Mouse (Mus musculus): ENCODE results near the gene Spryd3. TPM values are rescaled to one million over a fixed set of nuclear protein-coding genes. Genes with fewer than 3 reads are reported as not detected.

Spryd3 gene
- total and polyA plus RNA-seq, 3 experiments, result 29.3 to 35.4 TPM; not detected in 1

DNA sequence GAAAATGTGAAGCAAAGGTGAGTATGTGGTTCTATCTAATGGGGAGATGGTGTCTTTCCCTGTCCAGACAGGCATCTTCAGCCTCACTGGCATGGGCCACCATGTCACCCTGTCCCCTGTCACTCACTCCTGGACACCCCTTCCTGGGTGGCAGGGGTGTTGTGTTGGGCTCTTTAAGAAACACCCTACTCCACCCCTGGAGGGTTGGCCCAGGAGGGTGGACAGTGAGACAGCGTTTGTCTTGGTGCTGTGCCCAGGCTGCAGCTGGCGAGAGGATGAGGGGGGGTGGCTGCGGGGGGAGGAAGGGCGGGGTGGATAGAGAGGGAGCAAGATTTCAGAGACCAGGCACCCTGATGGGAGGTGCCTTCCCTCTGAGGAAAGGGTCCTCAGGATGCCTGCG, 30.7 kb downstream of the Spryd3 start:
- Histone ChIP-seq H3K9me3 (replicated peaks; ENCODE audit: insufficient read depth, low read length) (no peaks in the 10 kb centered on the region), H3K79me2 (ENCODE audit: control insufficient read depth, insufficient read depth, low read length, poor library complexity) (no peaks in the 10 kb centered on the region), H3K9ac (ENCODE audit: control insufficient read depth, low read depth, low read length, poor library complexity, severe bottlenecking) (no peak overlapping the region), H3K27ac (ENCODE audit: control insufficient read depth, low read depth, low read length) (no peak overlapping the region), H3K36me3 (ENCODE audit: control insufficient read depth in 1 of 2, insufficient read depth in 2 of 2, low read length in 2 of 2) (peaks cover 0 to 11% of the 10 kb centered on the region in 2 experiments; a peak in 2 of 4 replicates), H3K27me3 (ENCODE audit: control insufficient read depth in 1 of 2, insufficient read depth in 2 of 2, low read length in 2 of 2) (no peaks in the 10 kb centered on the region), H3K4me1 (ENCODE audit: control insufficient read depth in 1 of 2, insufficient read depth in 2 of 2, low read length in 2 of 2) (peaks cover 19 to 29% of the 10 kb centered on the region in 2 experiments), H3K4me3 (ENCODE audit: control insufficient read depth in 1 of 2, insufficient read depth in 1 of 2, low read depth in 2 of 2, low read length in 2 of 2) (no peak overlapping the region)
- DNase-seq (ENCODE audit: low read depth, low spot score), result no peak
- TF ChIP-seq GATA1 (IDR thresholded peaks at IDR 0.05; ENCODE audit: low read depth, low read length), result no peak
- TF ChIP-seq POLR2AphosphoS2 (IDR thresholded peaks at IDR 0.05; ENCODE audit: low read length), result no peak
- TF ChIP-seq BHLHE40 (IDR thresholded peaks at IDR 0.05; ENCODE audit: borderline replicate concordance, low read depth, low read length), result no peak
- TF ChIP-seq CTCF (IDR thresholded peaks at IDR 0.05 in 2 of 3, conservative IDR thresholded peaks at IDR 0.05 in 1 of 3; ENCODE audit: control insufficient read depth in 1 of 3, insufficient read depth in 1 of 3, low read depth in 2 of 3, low read length in 3 of 3, poor library complexity in 1 of 3, severe bottlenecking in 1 of 3), result no peak
- TF ChIP-seq MAFK (IDR thresholded peaks at IDR 0.05; ENCODE audit: borderline replicate concordance, low read depth, low read length), result no peak
- no peak for TF ChIP-seq ZKSCAN1 (IDR thresholded peaks at IDR 0.05; ENCODE audit: low read depth, low read length)
- TF ChIP-seq POLR2A (IDR thresholded peaks at IDR 0.05; ENCODE audit: control insufficient read depth in 1 of 2, insufficient read depth in 1 of 2, low read depth in 1 of 2, low read length in 2 of 2, poor library complexity in 1 of 2), result no peak
- no peak for TF ChIP-seq EP300 (IDR thresholded peaks at IDR 0.05; ENCODE audit: low read depth in 1 of 2, low read length in 2 of 2)
- no peak for TF ChIP-seq TBP (IDR thresholded peaks at IDR 0.05; ENCODE audit: low read depth, low read length)
- no peak for TF ChIP-seq JUND (IDR thresholded peaks at IDR 0.05; ENCODE audit: low read depth, low read length)
- TF ChIP-seq POLR2AphosphoS5 (IDR thresholded peaks at IDR 0.05; ENCODE audit: borderline replicate concordance, low read depth, low read length), result no peak
- no peak for TF ChIP-seq USF1 (IDR thresholded peaks at IDR 0.05; ENCODE audit: low read depth, low read length)
- no peak for TF ChIP-seq MYB (IDR thresholded peaks at IDR 0.05; ENCODE audit: low read depth, low read length)
- no peak for TF ChIP-seq ELF1 (IDR thresholded peaks at IDR 0.05; ENCODE audit: low read depth, low read length)
- TF ChIP-seq MAX (IDR thresholded peaks at IDR 0.05; ENCODE audit: low read length), result no peak
- no peak for TF ChIP-seq ZC3H11A (IDR thresholded peaks at IDR 0.05; ENCODE audit: low read depth, low read length)
- no peak for TF ChIP-seq KAT2A (conservative IDR thresholded peaks at IDR 0.05; ENCODE audit: low read depth, low read length)
- TF ChIP-seq RCOR1 (IDR thresholded peaks at IDR 0.05; ENCODE audit: low read depth, low read length), result no peak
- no peak for TF ChIP-seq E2F4 (IDR thresholded peaks at IDR 0.05; ENCODE audit: borderline replicate concordance, low read depth, low read length)

GRCm38 (mm10) chr15:102103947-102104555, 32.0 kb downstream of the Spryd3 start:
- Histone ChIP-seq H3K9ac (ENCODE audit: control insufficient read depth, low read depth, low read length, poor library complexity, severe bottlenecking) (no peak overlapping the region), H3K79me2 (ENCODE audit: control insufficient read depth, insufficient read depth, low read length, poor library complexity) (no peaks in the 10 kb centered on the region; the same call in 1 of the 2 replicates), H3K27me3 (ENCODE audit: control insufficient read depth in 1 of 2, insufficient read depth in 2 of 2, low read length in 2 of 2) (no peaks in the 10 kb centered on the region), H3K9me3 (replicated peaks; ENCODE audit: insufficient read depth, low read length) (no peaks in the 10 kb centered on the region), H3K4me3 (ENCODE audit: control insufficient read depth in 1 of 2, insufficient read depth in 1 of 2, low read depth in 2 of 2, low read length in 2 of 2) (no peak overlapping the region), H3K27ac (ENCODE audit: control insufficient read depth, low read depth, low read length) (no peak overlapping the region), H3K4me1 (ENCODE audit: control insufficient read depth in 1 of 2, insufficient read depth in 2 of 2, low read length in 2 of 2) (peaks cover 19 to 39% of the 10 kb centered on the region in 2 experiments), H3K36me3 (ENCODE audit: control insufficient read depth in 1 of 2, insufficient read depth in 2 of 2, low read length in 2 of 2) (peaks cover 0 to 14% of the 10 kb centered on the region in 2 experiments; a peak in 2 of 4 replicates)
- TF ChIP-seq TBP (IDR thresholded peaks at IDR 0.05; ENCODE audit: low read depth, low read length) (no peak), UBTF (IDR thresholded peaks at IDR 0.05; ENCODE audit: borderline replicate concordance, insufficient read depth, low read depth, low read length) (no peak), MAX (IDR thresholded peaks at IDR 0.05; ENCODE audit: low read length) (no peak), BHLHE40 (IDR thresholded peaks at IDR 0.05; ENCODE audit: borderline replicate concordance, low read depth, low read length) (no peak), TAL1 (IDR thresholded peaks at IDR 0.05; ENCODE audit: low read length) (no peak)
- DNase-seq (ENCODE audit: low read depth, low spot score), result no peak
